Mouse (Mus musculus) megakaryocyte, embryonic 14.5 days (primary cell): ENCODE measurements around the gene Usp32.

Experiments used
- FLI1 ChIP-seq: IDR thresholded peaks from 2 replicates; pipeline ENCODE4 v1.6.1; 2012; ENCODE audit warnings: low read length, inconsistent platforms, mixed read lengths
- GATA1 ChIP-seq: IDR thresholded peaks from 3 replicates; pipeline ENCODE4 v1.6.1; 2012; ENCODE audit warnings: mixed read lengths, low read length, inconsistent platforms, borderline replicate concordance

- TF ChIP-seq GATA1 (no peak), FLI1 (peak; percentile 56; the same call in 1 of the 2 replicates)
These were observed at the start of gene Usp32 for GRCm38 (mm10) chr11:85139581-85140540.
